Mouse (Mus musculus) limb, embryonic 15.5 days (tissue): ENCODE measurements around the gene Dennd2c. TPM values are rescaled to one million over a fixed set of nuclear protein-coding genes. Genes with fewer than 3 reads are reported as not detected.
"Not testable (repeated sequence)": the region's sequence is repeated elsewhere in the genome, so short reads cannot be mapped to it uniquely, and the experiment has no call there.

Experiments used
- ATAC-seq: fragments of 200-750 bp; cut with Nextera tagmentation; 2 replicates; pipeline ENCODE4 v1.8.0; 2017; ENCODE audit warnings: low read depth, moderate TSS enrichment; ENCODE audit not compliant: insufficient number of reproducible peaks, low FRiP score, low TSS enrichment
- H3K27ac ChIP-seq: fragments of 300-500 bp; sonication (generic); 2 replicates; pipeline ENCODE4 v1.5.1; 2015; ENCODE audit warnings: moderate library complexity, mild to moderate bottlenecking, inconsistent platforms
- H3K27me3 ChIP-seq: fragments of 300-500 bp; sonication (generic); 2 replicates; pipeline ENCODE4 v1.6.1; 2015; ENCODE audit warnings: inconsistent platforms
- H3K36me3 ChIP-seq: fragments of 300-500 bp; sonication (generic); 2 replicates; pipeline ENCODE4 v1.6.1; 2015; ENCODE audit warnings: inconsistent platforms
- H3K4me1 ChIP-seq: fragments of 300-500 bp; sonication (generic); 2 replicates; pipeline ENCODE4 v1.6.1; 2015; ENCODE audit warnings: inconsistent platforms
- H3K4me2 ChIP-seq: fragments of 300-500 bp; sonication (generic); 2 replicates; pipeline ENCODE4 v1.6.1; 2015; ENCODE audit warnings: mild to moderate bottlenecking, inconsistent platforms
- H3K4me3 ChIP-seq: fragments of 300-500 bp; sonication (generic); 2 replicates; pipeline ENCODE4 v1.5.1; 2015; ENCODE audit warnings: mild to moderate bottlenecking, inconsistent platforms
- H3K9ac ChIP-seq: fragments of 300-500 bp; sonication (generic); 2 replicates; pipeline ENCODE4 v1.6.1; 2015; ENCODE audit warnings: inconsistent platforms
- H3K9me3 ChIP-seq: fragments of 300-500 bp; sonication (generic); 2 replicates; pipeline ENCODE4 v1.6.1; 2016; ENCODE audit warnings: inconsistent platforms
- WGBS: fragments of 180-500 bp; shearing (Covaris S2); methylation state at CpG from one replicate; pipeline ENCODE4 v1.1.7; 2015; 5-methylcytosine and 5-hydroxymethylcytosine counted together
- polyA plus RNA-seq: library from polyadenylated mRNA; unstranded; fragments of >200 nt; fragmentation: Nextera tagmentation; extraction: Ambion mirVana; gene quantifications from 2 replicates; pipeline ENCODE4 v1.2.1, GENCODE M21; 2015

Gene Dennd2c
- polyA plus RNA-seq, 1 experiment from 2014 or later: 16.7 TPM

DNA sequence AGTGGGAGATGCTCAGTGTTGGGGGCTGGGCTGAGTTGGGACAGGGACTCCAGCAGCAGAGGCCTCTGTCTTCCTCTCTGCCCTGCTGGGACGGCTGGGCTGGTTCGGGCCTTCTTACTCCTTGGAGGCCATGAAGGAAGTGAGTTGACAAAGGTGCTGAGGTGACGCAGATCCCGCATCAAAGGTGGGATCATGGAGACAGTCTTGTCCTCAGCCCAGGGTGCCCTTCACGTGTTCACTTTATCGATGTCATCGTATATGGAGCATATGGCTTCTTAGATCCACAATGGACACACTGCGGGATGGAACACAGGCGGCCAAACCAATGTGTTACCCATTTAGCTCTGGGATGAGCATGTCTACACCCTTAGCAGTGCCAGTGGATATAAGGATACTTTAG, 77.1 kb downstream of the Dennd2c start:
- WGBS: 91% methylated on average over 9 of the region's 9 CpGs
- Histone ChIP-seq H3K4me2 (no peak overlapping the region), H3K27me3 (no peaks in the 10 kb centered on the region), H3K27ac (no peak overlapping the region), H3K4me1 (no peaks in the 10 kb centered on the region), H3K4me3 (no peak overlapping the region), H3K36me3 (peaks cover 42% of the 10 kb centered on the region), H3K9me3 (no peaks in the 10 kb centered on the region), H3K9ac (no peak overlapping the region)
- ATAC-seq: no peak

DNA sequence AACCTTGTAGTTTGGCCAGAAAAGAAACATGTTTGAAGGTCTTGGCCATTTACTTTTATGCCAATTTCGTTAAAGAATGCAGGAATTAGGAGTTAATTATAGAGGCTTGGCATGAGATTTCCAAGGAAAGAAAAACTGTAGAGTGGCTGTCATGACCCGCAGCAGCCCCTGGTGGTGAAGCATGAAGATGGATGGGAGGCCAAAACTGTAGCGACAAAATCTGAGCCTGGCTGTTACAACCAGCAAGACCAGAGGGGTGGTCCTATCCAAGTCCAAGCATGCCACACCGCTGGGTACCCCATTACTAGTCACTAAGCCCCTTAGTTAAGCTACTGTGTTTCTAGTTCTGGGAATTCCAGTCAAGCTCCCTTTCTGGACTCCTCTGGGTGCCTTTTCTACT, 78.8 kb downstream of the Dennd2c start:
- Histone ChIP-seq H3K27ac (no peak overlapping the region), H3K27me3 (no peaks in the 10 kb centered on the region), H3K4me3 (no peak overlapping the region), H3K4me1 (no peaks in the 10 kb centered on the region), H3K4me2 (no peak overlapping the region), H3K36me3 (peaks cover 28% of the 10 kb centered on the region), H3K9ac (no peak overlapping the region), H3K9me3 (no peaks in the 10 kb centered on the region)
- 37% methylated on average over 4 of the region's 4 CpGs for WGBS
- ATAC-seq: no peak

DNA sequence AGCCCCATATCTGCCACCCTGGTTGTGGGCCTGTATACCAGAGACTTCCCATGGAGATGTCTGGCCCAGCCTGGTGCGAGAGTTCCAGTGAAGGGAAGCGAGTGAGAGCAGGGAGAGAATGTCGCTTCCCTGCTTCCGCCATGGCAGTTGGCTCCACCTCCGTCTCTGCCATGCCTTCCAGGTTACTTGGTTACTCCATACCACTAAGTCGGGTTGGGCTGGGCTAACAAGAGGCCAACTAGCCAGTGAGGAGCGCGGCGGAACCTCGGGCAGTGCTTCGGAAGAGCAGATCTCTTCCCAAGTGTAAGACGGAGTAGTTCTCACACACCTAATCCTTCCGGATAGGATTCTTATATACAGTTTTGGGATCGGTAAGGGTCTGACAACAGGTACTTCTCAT, 80.4 kb downstream of the Dennd2c start:
- Histone ChIP-seq H3K9me3 (no peaks in the 10 kb centered on the region), H3K9ac (no peak overlapping the region), H3K4me1 (no peaks in the 10 kb centered on the region), H3K4me3 (no peak overlapping the region), H3K27ac (no peak overlapping the region), H3K36me3 (peaks cover 15% of the 10 kb centered on the region), H3K27me3 (no peaks in the 10 kb centered on the region), H3K4me2 (no peak overlapping the region)
- no peak for ATAC-seq
- WGBS: 78% methylated on average over 14 of the region's 14 CpGs

DNA sequence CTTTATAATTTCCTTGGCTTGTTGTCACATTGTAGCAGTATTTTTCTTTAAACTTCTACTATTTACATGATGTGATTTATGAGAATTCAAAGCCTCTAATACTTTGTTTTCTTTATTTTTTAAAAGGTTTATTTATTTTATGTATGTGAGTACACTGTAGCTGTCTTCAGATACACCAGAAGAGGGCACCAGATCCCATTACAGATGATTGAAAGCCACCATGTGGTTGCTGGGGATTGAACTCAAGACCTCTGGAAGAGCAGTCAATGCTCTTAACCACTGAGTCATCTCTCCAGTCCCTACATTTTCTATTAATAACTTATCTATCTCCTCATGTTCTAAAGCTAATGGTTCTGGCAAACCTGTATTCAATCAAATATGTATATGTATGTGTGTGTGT, 82.1 kb downstream of the Dennd2c start:
- not testable (repeated sequence) for H3K27me3 ChIP-seq, H3K27ac ChIP-seq, H3K36me3 ChIP-seq, ATAC-seq, H3K4me3 ChIP-seq, H3K4me2 ChIP-seq, H3K4me1 ChIP-seq, H3K9ac ChIP-seq, H3K9me3 ChIP-seq

DNA sequence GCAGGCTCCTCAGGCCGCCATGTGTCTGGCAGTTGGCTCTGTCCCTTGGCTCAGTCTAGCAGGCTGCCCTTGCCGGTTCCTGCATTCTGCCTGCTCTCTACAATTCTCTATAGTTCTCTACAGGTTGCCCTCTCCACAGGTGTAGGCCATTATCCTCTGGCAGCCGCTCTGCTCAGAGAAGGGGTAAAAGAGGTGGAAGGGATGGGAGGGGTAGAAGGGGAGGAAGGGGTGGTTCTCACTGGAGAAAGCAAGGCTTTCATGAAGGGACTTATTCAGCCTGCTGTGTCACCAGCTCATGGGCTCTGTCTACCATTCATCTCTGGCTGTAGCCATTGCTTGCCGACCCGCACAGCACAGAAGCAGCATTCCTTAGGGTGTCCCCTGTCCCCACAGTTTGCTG, 86.0 kb downstream of the Dennd2c start:
- Histone ChIP-seq H3K27ac (no peak overlapping the region), H3K36me3 (no peaks in the 10 kb centered on the region), H3K4me1 (0 out of 2 replicates have a peak, but pooled peaks cover 6% of the 10 kb centered on the region), H3K4me2 (no peak overlapping the region), H3K4me3 (no peak overlapping the region), H3K9ac (no peak overlapping the region), H3K9me3 (no peaks in the 10 kb centered on the region; the same call in 1 of the 2 replicates), H3K27me3 (no peaks in the 10 kb centered on the region)
- WGBS: 57% methylated on average over 5 of the region's 5 CpGs
- no peak for ATAC-seq

DNA sequence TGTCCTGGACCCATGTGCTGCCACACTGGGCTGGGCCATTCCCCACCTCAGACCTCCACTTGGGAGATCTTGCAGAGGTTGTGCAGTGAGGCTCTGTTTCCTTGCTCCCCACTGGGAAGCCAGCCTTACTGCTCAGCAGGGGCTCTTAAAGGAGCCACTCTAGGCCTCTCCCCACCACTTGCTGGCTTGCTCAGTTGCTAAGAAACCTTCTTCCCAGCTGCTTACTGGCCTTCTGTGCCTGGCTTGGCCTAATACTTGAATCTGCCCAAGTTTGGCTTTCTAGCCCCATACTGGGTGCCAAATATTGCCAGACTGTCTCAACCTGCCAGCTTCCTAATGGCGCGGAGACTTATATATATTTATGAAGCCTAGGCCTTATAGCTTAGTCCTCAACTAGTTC, 86.5 kb downstream of the Dennd2c start:
- H3K27ac ChIP-seq: no peak overlapping the region
- ATAC-seq: no peak
- no peaks in the 10 kb centered on the region; the same call in 1 of the 2 replicates for H3K9me3 ChIP-seq
- no peak overlapping the region for H3K9ac ChIP-seq
- no peak overlapping the region for H3K4me2 ChIP-seq
- no peaks in the 10 kb centered on the region for H3K36me3 ChIP-seq
- H3K27me3 ChIP-seq: no peaks in the 10 kb centered on the region
- 83% methylated on average over 2 of the region's 2 CpGs for WGBS
- H3K4me1 ChIP-seq: 0 out of 2 replicates have a peak, but pooled peaks cover 6% of the 10 kb centered on the region
- no peak overlapping the region for H3K4me3 ChIP-seq

DNA sequence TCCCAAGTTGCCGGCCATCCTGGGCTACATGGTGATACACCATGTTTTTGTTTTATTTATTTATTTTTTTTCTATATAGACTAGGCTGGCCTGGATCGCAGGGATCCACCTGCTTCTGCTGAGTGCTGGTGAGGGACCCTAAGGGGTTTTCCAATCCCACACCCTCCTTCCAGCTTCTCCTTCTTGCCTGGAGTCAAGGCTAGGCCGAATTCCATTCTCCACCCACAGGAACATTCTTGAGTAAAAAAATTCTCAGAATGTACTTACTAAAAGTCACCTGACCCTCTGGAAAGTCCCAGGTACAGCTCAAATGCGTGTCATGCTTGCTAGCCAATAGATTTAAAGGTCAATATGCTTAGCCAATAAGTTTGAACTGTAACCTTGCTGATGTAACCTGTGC, 89.8 kb downstream of the Dennd2c start:
- no peaks in the 10 kb centered on the region for H3K36me3 ChIP-seq
- H3K4me3 ChIP-seq: no peak overlapping the region
- no peaks in the 10 kb centered on the region for H3K27me3 ChIP-seq
- H3K9ac ChIP-seq: no peak overlapping the region
- no peak for ATAC-seq
- no peaks in the 10 kb centered on the region; the same call in 1 of the 2 replicates for H3K9me3 ChIP-seq
- no peak overlapping the region for H3K4me2 ChIP-seq
- H3K27ac ChIP-seq: no peak overlapping the region
- WGBS: 83% methylated on average over 4 of the region's 4 CpGs
- H3K4me1 ChIP-seq: 0 out of 2 replicates have a peak, but pooled peaks cover 6% of the 10 kb centered on the region

DNA sequence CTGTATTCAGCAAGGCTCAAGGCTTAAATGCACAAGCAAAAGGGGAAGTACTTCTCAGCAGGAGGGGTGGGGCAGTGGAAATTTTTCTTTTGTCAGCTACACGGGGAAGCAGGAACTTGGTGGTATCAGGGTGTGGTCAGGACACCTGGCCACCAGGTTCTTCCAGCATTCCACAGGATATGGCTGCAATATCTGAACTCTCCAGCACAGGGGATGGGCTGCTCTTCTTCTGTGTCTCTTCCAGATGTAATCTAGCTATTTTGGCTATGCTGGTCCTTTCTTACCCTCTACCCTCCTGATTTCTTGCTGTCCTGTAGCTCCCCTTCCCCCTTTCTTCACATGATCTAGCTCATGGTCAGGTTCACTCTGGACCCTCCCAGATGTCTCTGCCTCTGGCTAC, 90.8 kb downstream of the Dennd2c start:
- ATAC-seq: no peak
- no peak overlapping the region for H3K4me2 ChIP-seq
- no peaks in the 10 kb centered on the region for H3K36me3 ChIP-seq
- H3K9ac ChIP-seq: no peak overlapping the region
- no peaks in the 10 kb centered on the region for H3K27me3 ChIP-seq
- no peak overlapping the region for H3K27ac ChIP-seq
- 0 out of 2 replicates have a peak, but pooled peaks cover 6% of the 10 kb centered on the region for H3K4me1 ChIP-seq
- H3K4me3 ChIP-seq: no peak overlapping the region
- 63% methylated on average over 1 of the region's 1 CpGs for WGBS
- H3K9me3 ChIP-seq: no peaks in the 10 kb centered on the region; the same call in 1 of the 2 replicates

DNA sequence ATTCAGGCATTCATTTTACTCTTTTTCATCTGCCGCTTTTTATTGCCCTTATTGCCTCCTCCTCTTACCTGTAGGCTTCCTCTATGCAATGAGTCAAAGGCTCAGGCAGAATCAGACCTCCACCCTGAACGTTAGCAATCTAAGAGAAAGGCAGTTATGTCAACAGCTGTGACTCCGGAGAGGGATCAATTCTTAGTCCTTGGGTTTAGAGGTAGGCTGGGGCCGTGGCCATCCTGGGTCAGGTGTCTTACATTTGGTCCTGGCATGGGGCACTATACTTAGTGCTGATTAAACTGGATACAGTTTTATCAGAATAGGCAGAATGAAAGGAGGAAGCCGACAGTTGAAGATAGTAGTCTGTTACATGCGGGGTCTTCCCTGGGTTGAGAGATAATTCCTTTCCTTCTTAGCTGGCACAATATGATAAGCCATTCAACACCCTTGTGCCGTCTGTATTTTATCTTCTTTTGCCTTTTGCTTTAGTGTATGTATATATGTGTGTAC, 94.0 kb downstream of the Dennd2c start:
- Histone ChIP-seq H3K27ac (no peak overlapping the region), H3K9ac (no peak overlapping the region), H3K36me3 (no peaks in the 10 kb centered on the region), H3K4me2 (no peak overlapping the region), H3K9me3 (no peaks in the 10 kb centered on the region; the same call in 1 of the 2 replicates), H3K4me1 (0 out of 2 replicates have a peak, but pooled peaks cover 5% of the 10 kb centered on the region), H3K27me3 (no peaks in the 10 kb centered on the region), H3K4me3 (no peak overlapping the region)
- WGBS: 71% methylated on average over 7 of the region's 7 CpGs
- ATAC-seq: no peak

DNA sequence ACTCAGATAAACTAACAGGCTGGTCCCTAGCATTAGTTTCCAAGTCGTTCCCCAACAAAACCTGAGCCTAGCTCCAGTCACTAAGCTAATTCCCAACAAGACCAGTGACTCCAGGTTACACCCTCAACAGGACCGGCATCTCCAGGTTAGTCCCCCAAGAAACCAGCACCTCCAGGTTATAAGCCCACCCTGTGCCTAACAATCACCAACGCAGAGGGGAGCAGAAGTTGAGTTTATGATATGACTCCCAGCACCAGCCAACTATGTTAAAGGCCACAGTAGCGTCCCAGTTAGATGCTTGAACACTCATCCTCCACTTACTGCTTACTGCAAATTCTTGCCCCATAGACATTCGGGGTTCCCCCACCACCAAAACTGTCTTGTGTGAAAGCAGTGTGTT, 97.0 kb downstream of the Dennd2c start:
- no peak for ATAC-seq
- Histone ChIP-seq H3K4me1 (0 out of 2 replicates have a peak, but pooled peaks cover 5% of the 10 kb centered on the region), H3K4me2 (no peak overlapping the region), H3K4me3 (no peak overlapping the region), H3K27ac (no peak overlapping the region), H3K9ac (no peak overlapping the region), H3K9me3 (no peaks in the 10 kb centered on the region), H3K27me3 (no peaks in the 10 kb centered on the region), H3K36me3 (no peaks in the 10 kb centered on the region)
- 73% methylated on average over 5 of the region's 5 CpGs for WGBS

DNA sequence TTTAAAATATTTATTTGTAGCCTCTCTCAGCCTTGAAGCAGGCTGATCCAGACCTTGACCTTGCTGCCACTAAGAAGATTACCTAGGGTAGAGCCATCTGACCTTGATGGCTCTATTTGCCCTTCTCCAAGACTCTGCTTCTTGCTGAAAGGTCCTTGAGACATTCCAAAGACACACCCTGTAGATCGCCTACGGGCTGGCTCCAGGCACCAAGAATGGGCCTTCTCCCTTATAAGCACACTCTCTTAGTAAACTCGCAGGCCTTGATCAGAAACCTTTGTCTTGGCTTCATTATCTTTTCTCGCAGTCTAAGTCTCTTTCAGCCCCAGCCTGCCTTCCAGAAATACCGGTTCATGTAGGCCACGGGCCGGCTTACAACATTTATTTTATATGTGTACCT, 98.7 kb downstream of the Dennd2c start:
- not testable (repeated sequence) for H3K4me3 ChIP-seq, H3K9me3 ChIP-seq, ATAC-seq, H3K36me3 ChIP-seq, H3K9ac ChIP-seq, H3K27me3 ChIP-seq, H3K27ac ChIP-seq, H3K4me2 ChIP-seq, H3K4me1 ChIP-seq
- 95% methylated on average over 7 of the region's 7 CpGs for WGBS

DNA sequence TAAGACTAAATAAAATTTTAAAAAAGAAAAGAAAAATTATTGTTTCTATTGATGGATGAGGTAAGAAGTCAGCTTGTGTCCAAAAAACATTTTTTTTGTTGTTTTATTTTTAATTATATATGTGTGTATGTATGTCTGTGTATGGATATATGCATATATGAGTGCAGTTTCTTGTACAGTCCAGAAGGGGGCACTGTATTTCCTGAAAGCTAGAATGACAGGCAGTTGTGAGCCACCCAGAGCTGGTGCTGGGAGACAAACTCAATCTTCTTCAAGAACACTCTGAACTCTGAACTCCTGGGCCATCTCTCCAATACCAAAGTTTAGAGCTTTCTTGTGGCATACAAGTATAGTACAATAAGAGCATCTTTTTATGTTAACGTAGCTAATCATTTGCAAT, 101.2 kb downstream of the Dennd2c start:
- Histone ChIP-seq H3K4me3 (no peak overlapping the region), H3K4me1 (0 out of 2 replicates have a peak, but pooled peaks cover 5% of the 10 kb centered on the region), H3K9me3 (no peaks in the 10 kb centered on the region), H3K9ac (no peak overlapping the region), H3K36me3 (no peaks in the 10 kb centered on the region), H3K27ac (no peak overlapping the region), H3K27me3 (no peaks in the 10 kb centered on the region), H3K4me2 (no peak overlapping the region)
- WGBS: 95% methylated on average over 1 of the region's 1 CpGs
- no peak for ATAC-seq

DNA sequence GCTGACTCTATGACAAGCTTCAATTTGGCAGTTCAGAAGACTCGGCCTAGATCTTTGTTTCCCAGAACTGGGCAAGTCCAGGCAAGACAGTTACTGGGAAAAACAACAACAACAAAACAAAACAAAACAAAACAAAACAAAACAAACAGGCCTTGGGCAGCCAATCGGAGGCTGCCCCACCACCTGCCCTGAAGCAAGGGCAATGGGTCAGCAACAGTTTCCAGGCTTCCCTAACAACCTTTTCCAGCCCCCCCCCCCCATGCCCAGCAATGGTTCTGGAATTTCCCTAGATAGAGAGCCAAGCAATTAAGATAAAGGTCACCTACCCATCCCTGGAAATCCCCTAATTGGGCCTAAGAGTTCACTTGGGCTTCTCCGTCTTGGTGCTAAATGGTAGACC, 102.0 kb downstream of the Dennd2c start:
- H3K4me2 ChIP-seq: no peak overlapping the region
- no peak overlapping the region for H3K4me3 ChIP-seq
- no peaks in the 10 kb centered on the region for H3K9me3 ChIP-seq
- no peaks in the 10 kb centered on the region for H3K36me3 ChIP-seq
- 83% methylated on average over 3 of the region's 3 CpGs for WGBS
- no peak overlapping the region for H3K9ac ChIP-seq
- H3K27me3 ChIP-seq: no peaks in the 10 kb centered on the region
- no peak overlapping the region for H3K27ac ChIP-seq
- H3K4me1 ChIP-seq: no peaks in the 10 kb centered on the region
- no peak for ATAC-seq
